Mouse (Mus musculus) cerebellum, adult 9-11 months (tissue): ENCODE measurements at regions not wholly inside any gene's neighbourhood (a gene's known extent, or its start where the extent isn't known, plus 50 kb on each side); places are given as distances from the start of the nearest gene placed in this dataset.

Experiments used
- DNase-seq: peaks from one replicate; pipeline ENCODE4 v3.0.0; 2022

- DNase-seq, result no peak
Measured at GRCm38 (mm10) chr2:138640654-138641053, 384.3 kb downstream of the Btbd3 start.

DNA sequence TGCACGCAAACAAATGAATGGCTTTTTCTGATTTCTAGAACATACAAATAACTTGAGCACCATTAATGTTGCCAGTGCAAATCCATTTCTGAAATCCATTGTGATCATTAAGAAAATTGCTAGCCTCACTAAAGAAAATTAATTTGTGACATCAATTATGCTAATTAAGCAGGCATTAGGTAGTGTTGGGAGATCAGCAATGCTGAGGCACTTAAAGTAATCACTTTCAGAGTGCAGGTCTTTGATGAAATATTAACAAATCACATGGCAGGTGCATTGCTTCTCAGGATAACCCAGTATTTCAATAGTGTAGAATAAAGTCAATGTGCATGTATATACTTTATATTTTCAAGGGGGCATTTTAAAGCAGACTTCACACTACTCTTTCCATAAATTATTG, 385.0 kb downstream of the Btbd3 start:
- DNase-seq, result no peak

DNA sequence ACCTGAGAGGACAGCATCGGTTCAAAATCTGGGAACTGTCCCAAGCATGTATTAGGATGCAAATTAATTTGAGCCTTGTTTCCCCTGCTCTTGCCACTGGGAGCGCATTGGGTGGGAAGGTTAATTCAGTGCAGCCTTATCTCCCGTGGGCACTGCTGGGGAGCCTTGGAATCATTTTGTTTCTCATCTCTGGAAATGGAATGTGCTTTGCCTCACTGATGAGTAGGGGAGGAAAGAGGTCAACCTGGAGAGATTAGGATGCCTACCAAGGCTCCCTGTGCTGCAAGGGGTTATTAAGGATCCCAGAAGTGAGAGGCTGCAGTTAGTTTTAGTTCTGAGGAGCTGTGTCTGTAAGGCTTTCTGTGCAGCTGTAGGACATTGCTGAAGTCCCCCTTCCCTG, 392.3 kb downstream of the Btbd3 start:
- DNase-seq, result no peak

- peak; percentile 24 for DNase-seq
Measured at GRCm38 (mm10) chr2:138659376-138659775, 403.0 kb downstream of the Btbd3 start.

DNA sequence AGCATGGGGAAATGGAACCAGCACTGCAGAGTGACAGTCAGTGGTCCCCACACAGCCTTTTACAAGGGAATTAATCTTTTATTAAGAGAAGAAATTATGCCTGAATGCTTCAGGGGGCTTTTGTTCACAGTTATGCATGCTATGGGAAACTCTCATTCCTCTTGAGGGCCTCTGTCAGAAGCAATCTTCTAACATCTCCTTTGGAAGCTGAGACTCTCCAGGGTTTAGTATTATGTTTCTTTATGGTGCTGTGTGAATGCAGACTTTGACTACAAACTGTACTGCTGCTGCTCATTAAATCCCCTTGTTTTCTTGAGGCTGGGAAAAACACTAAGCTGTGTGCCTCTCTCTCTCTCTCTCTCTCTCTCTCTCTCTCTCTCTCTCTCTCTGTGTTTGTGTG, 413.9 kb downstream of the Btbd3 start:
- no peak for DNase-seq

DNA sequence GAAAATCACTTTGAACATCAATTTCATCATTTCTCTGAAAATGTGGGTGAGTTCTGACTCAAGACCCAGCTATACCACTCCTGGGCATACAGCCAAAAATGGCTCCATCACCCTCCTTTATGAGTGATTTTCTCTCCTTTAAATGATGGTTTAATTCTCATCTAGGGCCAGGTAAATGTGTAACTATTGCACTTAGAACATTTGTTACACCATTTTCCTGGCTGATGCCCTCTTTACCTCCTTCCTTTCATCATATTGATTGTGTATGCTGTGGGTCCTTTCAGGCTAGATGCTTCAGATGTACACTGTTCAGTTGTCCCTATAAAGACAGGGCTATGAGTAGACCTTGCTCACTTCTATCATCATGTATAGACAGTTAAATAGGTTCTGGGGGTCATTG, 418.4 kb downstream of the Btbd3 start:
- DNase-seq, result no peak

GRCm38 (mm10) chr2:138675229-138676065, 419.1 kb downstream of the Btbd3 start:
- DNase-seq, result no peak

GRCm38 (mm10) chr2:138688140-138688871, 431.9 kb downstream of the Btbd3 start:
- no peak for DNase-seq

DNA sequence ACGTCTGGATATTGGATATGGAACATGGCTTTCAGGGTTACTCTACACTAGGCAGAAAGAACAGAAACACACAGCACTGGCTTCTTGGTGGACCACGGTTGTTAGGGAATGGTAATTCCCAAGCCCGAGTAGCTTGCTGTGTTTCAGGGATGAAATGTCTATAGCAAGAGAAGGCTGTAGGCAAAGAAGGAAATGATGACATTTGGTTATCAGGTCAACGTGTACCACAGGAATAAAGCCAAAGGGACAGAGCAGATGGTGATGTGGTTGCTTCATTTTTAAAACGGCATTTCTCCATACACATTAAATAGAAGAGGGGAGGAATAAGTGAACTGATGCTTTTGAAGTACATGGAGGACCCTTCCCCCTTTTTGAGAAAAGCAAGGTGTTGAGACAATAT, 433.1 kb downstream of the Btbd3 start:
- peak; percentile 43 for DNase-seq

GRCm38 (mm10) chr2:138702783-138703182, 446.4 kb downstream of the Btbd3 start:
- no peak for DNase-seq

DNA sequence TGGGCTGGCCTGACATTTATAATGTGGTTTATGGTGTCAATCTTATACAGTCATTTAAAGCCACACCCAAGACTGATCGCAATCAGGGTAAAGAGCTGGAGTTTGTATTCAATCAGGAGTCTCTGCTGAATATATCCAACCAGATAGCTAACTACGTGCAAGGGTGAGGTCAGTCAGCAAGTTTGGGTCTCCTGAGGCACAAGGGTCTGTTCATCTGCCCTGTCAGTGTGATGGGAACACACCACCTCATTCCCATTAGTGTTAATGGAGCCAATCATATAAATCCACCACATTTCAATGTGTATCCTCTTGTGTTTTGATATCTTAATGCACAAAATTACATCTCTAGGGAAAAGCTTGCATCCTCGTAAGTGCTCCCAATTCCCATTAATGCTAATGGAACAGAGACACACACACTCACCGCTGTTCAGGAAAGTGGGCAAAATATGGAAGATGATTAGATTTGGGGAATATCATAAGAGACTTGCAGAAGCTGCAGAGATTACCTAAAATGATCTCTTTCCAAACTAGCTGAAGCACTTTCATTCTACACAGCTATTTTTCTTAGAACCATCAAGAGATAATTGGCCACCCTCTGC, 447.7 kb downstream of the Btbd3 start:
- no peak for DNase-seq

DNA sequence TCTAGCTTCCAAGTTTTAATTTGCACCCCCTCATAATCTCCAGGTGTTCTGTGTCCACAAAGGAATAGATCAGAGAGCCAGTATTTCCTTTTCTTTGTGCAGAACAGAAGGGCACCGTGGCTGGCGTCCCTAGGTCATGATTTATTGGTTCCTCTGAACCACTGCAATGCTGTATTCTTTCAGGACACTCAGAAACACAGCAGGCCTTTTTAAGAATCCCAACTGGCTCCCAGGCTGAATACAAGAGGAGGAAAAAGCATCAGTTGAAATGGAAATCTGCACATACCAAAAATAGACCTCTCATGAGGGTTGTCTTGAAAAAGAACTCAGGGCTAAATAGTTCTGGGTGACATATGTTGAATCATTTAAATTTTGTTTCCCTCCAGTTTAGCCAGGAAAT, 452.4 kb downstream of the Btbd3 start:
- DNase-seq, result no peak

DNA sequence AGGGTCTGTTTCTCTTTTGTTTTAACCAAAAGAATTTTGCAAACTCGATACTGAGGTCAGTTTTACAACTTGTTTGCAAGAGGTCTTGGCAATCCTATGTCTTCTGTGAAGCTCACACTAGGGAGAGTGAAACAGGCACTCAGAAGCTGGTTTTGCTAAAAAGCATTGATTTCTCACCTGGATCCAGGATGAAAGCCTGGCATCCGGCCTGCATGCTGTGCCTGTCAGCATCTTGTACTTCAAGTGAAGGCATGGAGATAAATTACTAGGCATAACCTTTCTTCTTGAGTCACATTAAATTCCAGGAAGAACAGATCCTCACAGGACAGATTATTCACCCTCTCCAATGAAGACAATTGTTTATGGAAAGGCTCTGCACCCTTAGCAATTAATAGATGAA, 477.5 kb downstream of the Btbd3 start:
- DNase-seq, result peak; percentile 29

DNA sequence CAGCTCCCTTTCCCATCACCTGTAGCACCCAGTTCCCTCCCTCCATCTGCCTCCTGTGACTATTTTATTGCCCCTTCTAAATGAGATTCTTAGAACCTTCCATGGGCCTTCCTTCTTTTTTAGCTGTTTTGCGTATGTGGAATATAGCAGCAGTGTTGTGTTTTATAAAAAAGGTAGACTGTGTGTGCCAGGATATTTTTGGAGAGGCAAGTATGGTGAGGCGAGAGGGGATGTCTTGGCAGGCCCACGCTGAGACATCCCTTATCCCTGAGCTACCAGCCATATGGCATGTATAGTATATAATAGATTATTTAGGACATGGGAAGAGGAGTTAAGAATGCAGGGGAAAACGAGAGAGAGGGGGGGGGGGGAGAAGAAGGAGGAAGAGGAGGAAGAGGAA, 488.4 kb downstream of the Btbd3 start:
- no peak for DNase-seq

- no peak for DNase-seq
Measured at GRCm38 (mm10) chr2:138760439-138760963, 504.1 kb downstream of the Btbd3 start.

DNA sequence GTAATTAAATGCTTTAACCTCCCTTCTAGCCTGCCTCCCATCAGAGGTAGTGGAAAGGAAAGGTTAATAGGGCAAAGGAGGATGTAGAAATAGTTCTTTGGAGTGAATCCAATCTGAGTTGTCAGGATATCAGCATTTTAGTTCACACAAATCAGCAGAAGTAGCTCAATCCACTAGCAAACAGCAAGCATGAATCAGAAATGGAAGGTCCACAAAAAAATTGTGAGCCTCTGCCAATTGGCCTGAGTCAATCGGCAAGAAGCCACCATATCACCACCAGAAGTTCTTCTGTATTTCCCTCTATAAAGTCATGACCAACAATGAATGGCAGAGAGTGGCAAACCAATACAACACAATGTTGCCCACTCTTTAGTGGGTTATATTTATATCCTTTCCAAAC, 505.0 kb downstream of the Btbd3 start:
- DNase-seq, result no peak

DNA sequence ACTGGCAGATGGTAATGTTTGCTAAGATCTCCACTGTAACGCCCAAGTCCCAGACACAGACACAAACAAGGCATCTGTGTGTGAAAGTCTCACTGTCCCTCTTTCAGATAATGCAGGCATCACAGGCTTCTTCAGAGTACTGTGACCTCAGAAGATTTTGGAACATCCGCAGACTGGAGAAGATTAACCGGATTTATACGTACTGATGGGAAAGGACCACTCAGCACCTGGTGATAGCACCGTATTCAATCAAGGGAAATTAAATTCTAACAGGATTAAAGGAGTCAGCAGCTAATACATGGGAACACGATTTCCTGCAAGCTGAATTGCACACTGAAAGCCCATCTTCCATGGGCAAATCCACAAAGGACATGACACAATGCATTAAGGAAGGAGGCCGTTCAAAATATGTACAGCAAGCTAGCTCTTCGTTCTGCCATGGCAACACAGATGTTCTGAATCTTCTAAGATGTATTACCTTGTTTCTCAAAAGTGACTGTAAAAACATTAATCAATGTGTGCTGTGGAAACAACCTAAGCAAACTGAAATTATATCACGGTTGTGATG, 510.0 kb downstream of the Btbd3 start:
- DNase-seq, result no peak

DNA sequence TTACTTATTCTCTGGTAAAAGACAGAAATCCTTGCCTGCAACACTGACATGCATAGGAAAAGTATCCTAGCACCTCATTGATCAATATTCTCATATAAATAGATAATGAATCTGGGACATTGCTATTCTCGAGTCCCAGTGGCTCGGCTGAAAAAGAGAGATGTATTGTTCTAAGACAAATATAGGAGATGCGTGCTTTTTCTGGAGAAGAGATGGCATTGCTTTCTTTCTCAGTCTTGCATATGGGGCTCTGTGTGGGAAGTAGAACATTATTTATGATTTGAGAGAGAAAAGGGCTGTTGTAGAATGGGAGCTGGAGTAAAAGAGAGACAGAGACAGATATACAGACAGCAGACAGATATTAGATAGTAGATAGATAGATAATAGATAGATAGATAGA, 527.4 kb downstream of the Btbd3 start:
- no peak for DNase-seq

- DNase-seq, result peak; percentile 97
Measured at GRCm38 (mm10) chr2:138792711-138793450, 536.5 kb downstream of the Btbd3 start.

DNA sequence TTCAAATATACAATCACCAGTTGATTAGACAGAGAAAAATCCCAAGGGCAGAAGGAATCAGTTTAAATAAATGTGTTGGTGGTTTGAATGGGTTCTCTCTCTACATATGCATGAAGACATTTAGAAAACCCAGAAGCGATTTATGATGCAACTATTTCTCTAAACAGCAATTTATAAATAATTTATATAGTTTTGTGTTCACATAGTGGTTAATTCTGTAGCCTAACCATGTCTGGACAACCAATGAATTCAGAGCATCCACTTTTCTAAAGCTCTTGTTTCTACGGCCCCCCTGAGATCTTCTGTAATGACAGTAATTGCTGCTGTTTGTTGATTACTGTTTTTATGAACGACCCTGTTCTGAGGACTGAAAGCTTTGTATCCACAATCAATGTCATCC, 549.8 kb downstream of the Btbd3 start:
- DNase-seq, result no peak

DNA sequence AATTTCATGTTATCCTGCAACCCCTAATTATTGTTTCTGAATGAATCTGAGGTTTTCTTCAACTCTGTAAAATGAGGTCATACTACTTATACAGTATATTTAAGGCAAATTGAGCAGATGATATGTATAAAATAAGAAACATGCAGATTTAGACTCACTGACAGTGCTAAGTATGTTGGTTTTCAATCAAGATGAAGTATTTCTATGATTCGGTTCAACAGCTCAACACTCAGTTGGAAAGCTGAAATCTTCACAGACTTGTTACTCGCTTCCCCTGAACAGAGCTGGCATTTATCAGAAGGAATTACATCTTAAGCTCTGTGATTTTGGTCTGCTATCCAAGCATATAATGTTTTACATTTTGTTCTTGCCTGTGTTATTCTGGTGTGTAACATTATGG, 553.4 kb downstream of the Btbd3 start:
- no peak for DNase-seq

- peak; percentile 75 for DNase-seq
Measured at GRCm38 (mm10) chr2:138820489-138820888, 564.1 kb downstream of the Btbd3 start.

DNA sequence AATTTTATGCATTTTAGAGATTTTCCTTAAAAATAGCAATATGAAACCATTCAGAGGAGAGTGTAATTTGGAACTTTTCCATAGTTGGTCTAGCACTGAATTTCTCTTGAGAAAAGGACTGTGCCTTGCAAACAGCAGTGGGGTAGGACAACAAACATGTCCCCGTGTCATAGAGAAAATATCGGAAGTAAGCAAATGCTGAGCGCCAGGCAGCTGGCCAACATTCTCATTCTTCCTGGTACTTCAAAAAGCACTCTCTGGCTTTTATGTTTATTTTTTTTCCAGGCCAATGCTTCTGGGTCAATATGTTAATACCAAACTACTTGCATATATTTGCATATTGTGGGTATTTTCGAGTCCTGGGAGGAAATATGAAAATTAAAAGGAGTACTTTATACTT, 568.5 kb downstream of the Btbd3 start:
- peak; percentile 17 for DNase-seq
